Mouse (Mus musculus) limb, embryonic 12.5 days (tissue): ENCODE data around the gene Gramd4. TPM values are rescaled to one million over a fixed set of nuclear protein-coding genes. Genes with fewer than 3 reads are reported as not detected.
"Not testable (repeated sequence)": the region's sequence is repeated elsewhere in the genome, so short reads cannot be mapped to it uniquely, and the experiment has no call there.

Experiments used
- ATAC-seq: fragments of 200-750 bp; cut with Nextera tagmentation; 2 replicates; pipeline ENCODE4 v1.8.0; 2017; ENCODE audit warnings: low read depth, moderate TSS enrichment; ENCODE audit not compliant: insufficient number of reproducible peaks, insufficient read depth, low FRiP score, low TSS enrichment
- H3K27ac ChIP-seq: fragments of 300-500 bp; sonication (generic); 2 replicates; pipeline ENCODE4 v1.5.1; 2016; ENCODE audit warnings: mild to moderate bottlenecking, moderate library complexity
- H3K27me3 ChIP-seq: fragments of 300-500 bp; sonication (generic); 2 replicates; pipeline ENCODE4 v1.6.1; 2016; ENCODE audit warnings: mild to moderate bottlenecking, moderate library complexity
- H3K36me3 ChIP-seq: fragments of 300-500 bp; sonication (generic); 2 replicates; pipeline ENCODE4 v1.6.1; 2016; ENCODE audit warnings: mild to moderate bottlenecking, moderate library complexity
- H3K4me1 ChIP-seq: fragments of 300-500 bp; sonication (generic); replicated peaks from 2 replicates; pipeline ENCODE4 v1.6.1; 2016
- H3K4me2 ChIP-seq: fragments of 300-500 bp; sonication (generic); 2 replicates; pipeline ENCODE4 v1.6.1; 2016; ENCODE audit warnings: mild to moderate bottlenecking, moderate library complexity
- H3K4me3 ChIP-seq: fragments of 300-500 bp; sonication (generic); replicated peaks from 2 replicates; pipeline ENCODE4 v1.5.1; 2016; ENCODE audit warnings: mild to moderate bottlenecking
- H3K9ac ChIP-seq: fragments of 300-500 bp; sonication (generic); replicated peaks from 2 replicates; pipeline ENCODE4 v1.6.1; 2016; ENCODE audit warnings: mild to moderate bottlenecking, moderate library complexity
- H3K9me3 ChIP-seq: fragments of 300-500 bp; sonication (generic); 2 replicates; pipeline ENCODE4 v1.6.1; 2016; ENCODE audit warnings: mild to moderate bottlenecking, moderate library complexity
- WGBS: fragments of 180-500 bp; shearing (Covaris S2); methylation state at CpG from one replicate; pipeline ENCODE4 v1.1.7; 2016; 5-methylcytosine and 5-hydroxymethylcytosine counted together
- polyA plus RNA-seq: library from polyadenylated mRNA; unstranded; fragments of >200 nt; fragmentation: Nextera tagmentation; extraction: Ambion mirVana; gene quantifications from 2 replicates; pipeline ENCODE4 v1.2.1, GENCODE M21; 2016

The Gramd4 gene
- polyA plus RNA-seq, 1 experiment from 2014 or later, result 19.2 TPM

- Histone ChIP-seq H3K9ac (no peak overlapping the region), H3K4me2 (no peak overlapping the region), H3K4me1 (no peaks in the 10 kb centered on the region), H3K4me3 (no peak overlapping the region), H3K27me3 (no peaks in the 10 kb centered on the region), H3K27ac (no peak overlapping the region), H3K36me3 (peaks cover 87% of the 10 kb centered on the region), H3K9me3 (no peaks in the 10 kb centered on the region)
- no peak for ATAC-seq
- WGBS, result 88% methylated on average over 7 of the region's 7 CpGs
Observed at GRCm38 (mm10) chr15:86145046-86145445, 87.6 kb downstream of the Gramd4 start.

- H3K4me3 ChIP-seq, result no peak overlapping the region
- no peak overlapping the region for H3K9ac ChIP-seq
- no peaks in the 10 kb centered on the region for H3K4me1 ChIP-seq
- H3K27me3 ChIP-seq, result no peaks in the 10 kb centered on the region
- H3K9me3 ChIP-seq, result no peaks in the 10 kb centered on the region
- no peak overlapping the region for H3K4me2 ChIP-seq
- no peak for ATAC-seq
- WGBS, result 88% methylated on average over 8 of the region's 8 CpGs
- H3K36me3 ChIP-seq, result peaks cover 85% of the 10 kb centered on the region
- no peak overlapping the region for H3K27ac ChIP-seq
Observed at GRCm38 (mm10) chr15:86146922-86147321, 89.4 kb downstream of the Gramd4 start.

GRCm38 (mm10) chr15:86150593-86150992 lies 93.1 kb downstream of the Gramd4 start:
- WGBS, result 80% methylated on average over 4 of the region's 4 CpGs
- Histone ChIP-seq H3K27ac (no peak overlapping the region), H3K9ac (no peak overlapping the region), H3K9me3 (no peaks in the 10 kb centered on the region), H3K27me3 (no peaks in the 10 kb centered on the region), H3K4me2 (no peak overlapping the region), H3K36me3 (peaks cover 85% of the 10 kb centered on the region), H3K4me1 (no peaks in the 10 kb centered on the region), H3K4me3 (no peak overlapping the region)
- no peak for ATAC-seq

- Histone ChIP-seq H3K36me3 (peaks cover 77% of the 10 kb centered on the region), H3K4me3 (no peak overlapping the region), H3K27ac (no peak overlapping the region), H3K4me2 (no peak overlapping the region), H3K4me1 (no peaks in the 10 kb centered on the region), H3K27me3 (no peaks in the 10 kb centered on the region), H3K9me3 (no peaks in the 10 kb centered on the region), H3K9ac (no peak overlapping the region)
- ATAC-seq, result no peak
- 87% methylated on average over 12 of the region's 12 CpGs for WGBS
Observed at GRCm38 (mm10) chr15:86153481-86153960, 96.0 kb downstream of the Gramd4 start.

GRCm38 (mm10) chr15:86156492-86156891 lies 99.0 kb downstream of the Gramd4 start:
- H3K27ac ChIP-seq, result no peak overlapping the region
- no peaks in the 10 kb centered on the region for H3K27me3 ChIP-seq
- no peaks in the 10 kb centered on the region for H3K4me1 ChIP-seq
- no peak overlapping the region for H3K9ac ChIP-seq
- 82% methylated on average over 5 of the region's 5 CpGs for WGBS
- no peak for ATAC-seq
- H3K9me3 ChIP-seq, result no peaks in the 10 kb centered on the region
- H3K4me3 ChIP-seq, result no peak overlapping the region
- H3K36me3 ChIP-seq, result peaks cover 62% of the 10 kb centered on the region
- no peak overlapping the region for H3K4me2 ChIP-seq

- H3K27me3 ChIP-seq, result no peaks in the 10 kb centered on the region
- no peak for ATAC-seq
- no peak overlapping the region for H3K27ac ChIP-seq
- no peak overlapping the region for H3K4me2 ChIP-seq
- H3K9me3 ChIP-seq, result 0 out of 2 replicates have a peak, but pooled peaks cover 2% of the 10 kb centered on the region
- H3K36me3 ChIP-seq, result peaks cover 59% of the 10 kb centered on the region
- no peaks in the 10 kb centered on the region for H3K4me1 ChIP-seq
- H3K9ac ChIP-seq, result no peak overlapping the region
- 83% methylated on average over 16 of the region's 16 CpGs for WGBS
- H3K4me3 ChIP-seq, result no peak overlapping the region
Observed at GRCm38 (mm10) chr15:86159093-86159492, 101.6 kb downstream of the Gramd4 start.

GRCm38 (mm10) chr15:86159719-86160118 lies 102.2 kb downstream of the Gramd4 start:
- H3K4me3 ChIP-seq, result no peak overlapping the region
- peaks cover 53% of the 10 kb centered on the region for H3K36me3 ChIP-seq
- no peaks in the 10 kb centered on the region for H3K27me3 ChIP-seq
- 0 out of 2 replicates have a peak, but pooled peaks cover 2% of the 10 kb centered on the region for H3K9me3 ChIP-seq
- no peak for ATAC-seq
- whole genome bisulfite sequencing, result 88% methylated on average over 5 of the region's 5 CpGs
- no peak overlapping the region for H3K9ac ChIP-seq
- no peak overlapping the region for H3K4me2 ChIP-seq
- H3K27ac ChIP-seq, result no peak overlapping the region
- H3K4me1 ChIP-seq, result peaks cover 3% of the 10 kb centered on the region

GRCm38 (mm10) chr15:86160906-86161305 lies 103.4 kb downstream of the Gramd4 start:
- H3K4me1 ChIP-seq, result peaks cover 8% of the 10 kb centered on the region
- ATAC-seq, result no peak
- no peak overlapping the region for H3K4me3 ChIP-seq
- H3K36me3 ChIP-seq, result peaks cover 45% of the 10 kb centered on the region
- 0 out of 2 replicates have a peak, but pooled peaks cover 2% of the 10 kb centered on the region for H3K9me3 ChIP-seq
- no peak overlapping the region for H3K4me2 ChIP-seq
- H3K27me3 ChIP-seq, result no peaks in the 10 kb centered on the region
- H3K27ac ChIP-seq, result no peak overlapping the region
- no peak overlapping the region for H3K9ac ChIP-seq
- 82% methylated on average over 10 of the region's 10 CpGs for WGBS

GRCm38 (mm10) chr15:86161800-86162199 lies 104.3 kb downstream of the Gramd4 start:
- 99% methylated on average over 3 of the region's 3 CpGs for WGBS
- H3K4me2 ChIP-seq, H3K4me1 ChIP-seq, H3K27me3 ChIP-seq, H3K9ac ChIP-seq, ATAC-seq, H3K9me3 ChIP-seq, H3K27ac ChIP-seq, H3K4me3 ChIP-seq: not testable (repeated sequence)
- peaks cover 36% of the 10 kb centered on the region for H3K36me3 ChIP-seq

GRCm38 (mm10) chr15:86164718-86165345 lies 107.3 kb downstream of the Gramd4 start:
- no peak overlapping the region for H3K4me2 ChIP-seq
- peak overlapping the region; percentile 17; the same call in 1 of the 2 replicates for H3K27ac ChIP-seq
- no peaks in the 10 kb centered on the region for H3K27me3 ChIP-seq
- peaks cover 27% of the 10 kb centered on the region for H3K36me3 ChIP-seq
- 73% methylated on average over 21 of the region's 21 CpGs for WGBS
- ATAC-seq, result no peak
- peaks cover 16% of the 10 kb centered on the region for H3K4me1 ChIP-seq
- no peak overlapping the region for H3K4me3 ChIP-seq
- H3K9me3 ChIP-seq, result 0 out of 2 replicates have a peak, but pooled peaks cover 2% of the 10 kb centered on the region
- H3K9ac ChIP-seq, result no peak overlapping the region

GRCm38 (mm10) chr15:86165811-86166590 lies 108.5 kb downstream of the Gramd4 start:
- H3K27me3 ChIP-seq, result no peaks in the 10 kb centered on the region
- no peak overlapping the region for H3K27ac ChIP-seq
- H3K4me2 ChIP-seq, result no peak overlapping the region
- H3K9ac ChIP-seq, result no peak overlapping the region
- 93% methylated on average over 24 of the region's 24 CpGs for WGBS
- no peak for ATAC-seq
- no peak overlapping the region for H3K4me3 ChIP-seq
- peaks cover 16% of the 10 kb centered on the region for H3K4me1 ChIP-seq
- peaks cover 24% of the 10 kb centered on the region for H3K36me3 ChIP-seq
- H3K9me3 ChIP-seq, result 0 out of 2 replicates have a peak, but pooled peaks cover 2% of the 10 kb centered on the region
